Mouse (Mus musculus) midbrain, embryonic 16.5 days (tissue): ENCODE measurements around the gene Hdac7. TPM values are rescaled to one million over a fixed set of nuclear protein-coding genes. Genes with fewer than 3 reads are reported as not detected.
A peak's percentile ranks its signal among the peaks of the same experiment; 100 is the strongest.

Experiments used
- ATAC-seq: fragments of 200-750 bp; cut with Nextera tagmentation; 2 replicates; pipeline ENCODE4 v1.8.0; 2017; ENCODE audit warnings: moderate TSS enrichment
- H3K27ac ChIP-seq: fragments of 300-500 bp; sonication (generic); 2 replicates; pipeline ENCODE4 v1.5.1; 2014; ENCODE audit warnings: mild to moderate bottlenecking, low read length, mixed read lengths
- H3K27me3 ChIP-seq: fragments of 300-500 bp; sonication (generic); 2 replicates; pipeline ENCODE4 v1.6.1; 2014; ENCODE audit warnings: low read depth, low read length, mixed read lengths; ENCODE audit not compliant: control insufficient read depth, insufficient read depth
- H3K36me3 ChIP-seq: fragments of 300-500 bp; sonication (generic); 2 replicates; pipeline ENCODE4 v1.6.1; 2014; ENCODE audit warnings: mild to moderate bottlenecking, low read length, moderate library complexity, mixed read lengths; ENCODE audit not compliant: control insufficient read depth, insufficient read depth
- H3K4me1 ChIP-seq: fragments of 300-500 bp; sonication (generic); 2 replicates; pipeline ENCODE4 v1.6.1; 2014; ENCODE audit warnings: mild to moderate bottlenecking, low read length, mixed read lengths; ENCODE audit not compliant: control insufficient read depth, insufficient read depth
- H3K4me2 ChIP-seq: fragments of 300-500 bp; sonication (generic); 2 replicates; pipeline ENCODE4 v1.6.1; 2014; ENCODE audit warnings: mild to moderate bottlenecking, low read length, mixed read lengths
- H3K4me3 ChIP-seq: fragments of 300-500 bp; sonication (generic); 2 replicates; pipeline ENCODE4 v1.5.1; 2014; ENCODE audit warnings: low read depth, mild to moderate bottlenecking, low read length, moderate library complexity, mixed read lengths
- H3K9ac ChIP-seq: fragments of 300-500 bp; sonication (generic); 2 replicates; pipeline ENCODE4 v1.6.1; 2014; ENCODE audit warnings: low read depth, low read length, mixed read lengths
- H3K9me3 ChIP-seq: fragments of 300-500 bp; sonication (generic); replicated peaks from 2 replicates; pipeline ENCODE4 v1.6.1; 2014; ENCODE audit warnings: mild to moderate bottlenecking, low read length, mixed read lengths; ENCODE audit not compliant: control insufficient read depth, poor library complexity, severe bottlenecking
- WGBS: fragments of 180-500 bp; shearing (Covaris S2); extraction: QIAGEN DNeasy Blood & Tissue Kit; methylation state at CpG from one replicate; pipeline ENCODE4 v1.1.7; 2014; 5-methylcytosine and 5-hydroxymethylcytosine counted together
- polyA plus RNA-seq: library from polyadenylated mRNA; unstranded; fragments of >200 nt; fragmentation: Nextera tagmentation; extraction: Ambion mirVana; gene quantifications from 2 replicates; pipeline ENCODE4 v1.2.1, GENCODE M21; 2015

The Hdac7 gene
- polyA plus RNA-seq, 1 experiment from 2014 or later: 28.6 TPM

DNA sequence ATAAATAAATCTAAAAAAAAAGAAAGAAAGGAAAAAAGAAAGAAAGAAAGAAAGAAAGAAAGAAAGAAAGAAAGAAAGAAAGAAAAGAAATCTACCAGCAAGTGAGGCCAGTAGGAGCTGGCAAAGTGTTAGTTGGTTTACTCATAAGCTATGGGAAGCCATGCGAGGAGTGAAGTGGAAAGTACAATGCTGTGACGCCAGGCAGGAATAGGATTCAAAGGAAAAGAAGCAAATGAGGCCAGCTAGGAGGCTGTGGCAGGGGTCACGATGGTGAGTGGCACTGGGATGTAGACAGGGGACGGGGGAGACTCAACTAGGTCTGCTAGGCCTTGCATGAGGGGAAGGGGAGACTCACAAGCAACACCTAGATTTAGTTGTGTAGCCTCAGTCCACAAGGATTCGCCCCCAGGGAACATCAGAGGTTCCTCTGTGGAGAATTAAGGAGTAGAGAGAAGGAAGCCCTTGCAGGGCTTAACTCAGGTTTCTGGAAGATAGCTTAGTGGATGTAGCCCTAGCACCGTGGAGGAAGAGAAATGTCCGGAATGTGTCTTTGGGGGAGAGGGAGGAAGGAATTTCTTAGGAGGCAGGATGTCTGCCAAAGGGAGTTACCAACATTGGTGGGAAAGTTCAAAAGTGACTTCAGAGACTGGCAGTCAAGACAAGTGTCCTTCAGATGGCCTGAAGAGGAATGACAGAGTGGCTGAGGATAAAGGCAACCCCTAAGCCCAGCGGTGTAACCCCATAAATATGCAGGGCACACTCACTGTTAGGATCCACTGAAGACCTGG is 65.8 kb downstream of the Hdac7 start, which contains the start of gene Slc48a1:
Gene Slc48a1, plus strand, starts transcription at position 210 of the 788 bp plus-strand sequence.
- H3K36me3 ChIP-seq: no peaks in the 10 kb centered on the region
- no peak within 1 kb of the TSS for H3K9ac ChIP-seq
- no peak within 1 kb of the TSS for H3K4me3 ChIP-seq
- H3K27me3 ChIP-seq: peaks cover 6% of the 10 kb centered on the region; the same call in 1 of the 2 replicates
- no peak for ATAC-seq
- 79% methylated on average over 8 of the region's 8 CpGs for WGBS
- no peaks in the 10 kb centered on the region for H3K9me3 ChIP-seq
- no peak within 1 kb of the TSS for H3K4me2 ChIP-seq
- H3K4me1 ChIP-seq: peaks cover 6% of the 10 kb centered on the region; the same call in 1 of the 2 replicates
- no peak within 1 kb of the TSS for H3K27ac ChIP-seq

DNA sequence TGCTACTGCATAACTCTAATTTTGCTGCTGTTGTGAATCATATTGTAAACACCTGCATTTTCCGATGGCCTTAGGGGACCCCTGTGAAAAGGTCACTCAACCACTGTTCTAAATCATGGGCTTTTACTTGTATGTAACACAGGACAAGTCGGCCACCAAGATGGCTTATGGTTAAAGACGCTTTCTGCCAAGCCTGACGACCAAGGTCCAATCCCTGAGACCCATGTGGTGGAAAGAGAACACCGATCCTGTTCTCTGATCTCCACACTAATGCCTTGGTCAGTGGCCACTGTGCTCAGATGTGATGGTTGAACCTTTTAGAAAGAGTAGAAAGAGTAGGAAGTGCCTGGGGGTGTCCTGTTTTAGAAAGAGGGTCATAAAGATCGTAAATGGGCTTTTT is 67.4 kb downstream of the Hdac7 start:
- H3K27ac ChIP-seq: no peak overlapping the region
- H3K4me1 ChIP-seq: 0 out of 2 replicates have a peak, but pooled peaks cover 5% of the 10 kb centered on the region
- no peak overlapping the region for H3K4me2 ChIP-seq
- H3K27me3 ChIP-seq: peaks cover 2% of the 10 kb centered on the region; the same call in 1 of the 2 replicates
- H3K36me3 ChIP-seq: no peaks in the 10 kb centered on the region
- ATAC-seq: no peak
- no peak overlapping the region for H3K4me3 ChIP-seq
- no peaks in the 10 kb centered on the region for H3K9me3 ChIP-seq
- WGBS: 86% methylated on average over 6 of the region's 6 CpGs
- no peak overlapping the region for H3K9ac ChIP-seq

DNA sequence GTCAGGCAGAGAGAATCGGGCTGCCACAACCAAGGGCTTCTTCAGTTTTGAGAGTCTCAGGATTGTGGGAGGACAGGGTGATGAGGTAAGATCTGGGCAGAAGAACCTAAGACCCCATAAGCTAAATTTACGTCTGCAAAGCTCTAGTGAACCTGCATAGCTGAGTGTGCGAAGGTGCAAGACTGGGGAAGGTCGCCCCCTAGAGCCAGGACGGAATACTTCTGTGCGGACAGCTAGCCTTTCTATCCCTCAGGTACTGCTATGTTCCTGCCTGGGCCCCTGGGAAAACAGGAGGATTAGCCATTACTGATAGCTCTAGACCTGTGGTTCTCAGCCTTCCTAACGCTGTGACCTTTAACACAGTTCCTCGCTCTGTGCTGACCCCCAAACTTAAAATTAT is 67.8 kb downstream of the Hdac7 start:
- Histone ChIP-seq H3K9me3 (no peaks in the 10 kb centered on the region), H3K4me2 (no peak overlapping the region), H3K27ac (no peak overlapping the region), H3K36me3 (no peaks in the 10 kb centered on the region), H3K4me1 (0 out of 2 replicates have a peak, but pooled peaks cover 5% of the 10 kb centered on the region), H3K9ac (no peak overlapping the region), H3K27me3 (peaks cover 2% of the 10 kb centered on the region; the same call in 1 of the 2 replicates), H3K4me3 (no peak overlapping the region)
- 0 out of 2 replicates have a peak, but pooled peaks have one; percentile 32 for ATAC-seq
- 9% methylated on average over 8 of the region's 8 CpGs for WGBS

DNA sequence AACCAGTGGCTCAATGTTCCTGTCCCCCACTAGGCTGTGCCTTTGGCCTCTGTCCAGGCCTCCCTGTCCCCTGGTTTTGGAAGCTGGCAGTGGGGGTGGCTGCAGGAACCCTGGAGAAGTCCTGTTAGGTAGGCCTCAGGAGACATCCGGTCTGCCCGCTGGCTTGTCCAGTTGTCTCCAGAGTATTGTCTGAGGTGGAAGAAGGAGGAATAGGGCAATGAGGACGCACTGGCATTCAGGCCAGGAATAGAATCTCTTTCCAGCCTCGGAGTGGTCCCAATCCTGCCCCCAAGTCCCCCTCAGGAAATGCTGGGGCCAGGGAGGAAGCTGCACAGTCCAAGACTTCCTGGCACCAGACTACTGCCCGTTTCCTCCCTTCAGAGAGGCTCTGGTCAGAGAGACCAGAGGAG is 70.3 kb downstream of the Hdac7 start:
- no peak for ATAC-seq
- Histone ChIP-seq H3K4me1 (peaks cover 3% of the 10 kb centered on the region; the same call in 1 of the 2 replicates), H3K4me2 (no peak overlapping the region), H3K27me3 (peaks cover 5% of the 10 kb centered on the region), H3K9ac (no peak overlapping the region), H3K9me3 (no peaks in the 10 kb centered on the region), H3K4me3 (no peak overlapping the region), H3K27ac (no peak overlapping the region), H3K36me3 (no peaks in the 10 kb centered on the region)
- 75% methylated on average over 5 of the region's 5 CpGs for whole genome bisulfite sequencing

DNA sequence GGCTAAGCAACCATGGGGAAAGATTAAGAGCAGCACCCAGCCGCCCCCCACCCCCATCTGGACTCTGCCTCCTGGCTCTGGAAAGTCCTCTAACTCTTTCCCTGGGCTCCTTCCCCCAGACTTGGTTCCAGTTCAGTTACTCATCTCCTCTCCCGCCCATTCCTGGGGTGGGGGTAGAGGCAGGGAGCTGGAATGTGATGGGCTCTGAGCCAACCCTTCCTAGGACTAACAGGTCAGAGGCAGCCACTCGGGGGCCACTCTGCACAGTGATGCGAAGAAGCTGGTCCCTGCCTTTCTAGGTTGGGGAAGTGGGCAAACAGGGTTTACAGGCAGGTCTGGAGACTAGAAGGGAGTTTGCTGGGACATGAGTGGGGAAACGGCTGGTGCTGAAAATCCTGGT is 71.2 kb downstream of the Hdac7 start:
- ATAC-seq: no peak
- Histone ChIP-seq H3K9me3 (no peaks in the 10 kb centered on the region), H3K27ac (0 out of 2 replicates have a peak overlapping the region, but pooled peaks have one; percentile 15), H3K4me3 (no peak overlapping the region), H3K36me3 (no peaks in the 10 kb centered on the region), H3K9ac (no peak overlapping the region), H3K4me1 (peaks cover 12% of the 10 kb centered on the region; the same call in 1 of the 2 replicates), H3K27me3 (peaks cover 5% of the 10 kb centered on the region), H3K4me2 (no peak overlapping the region)
- 29% methylated on average over 5 of the region's 5 CpGs for WGBS

DNA sequence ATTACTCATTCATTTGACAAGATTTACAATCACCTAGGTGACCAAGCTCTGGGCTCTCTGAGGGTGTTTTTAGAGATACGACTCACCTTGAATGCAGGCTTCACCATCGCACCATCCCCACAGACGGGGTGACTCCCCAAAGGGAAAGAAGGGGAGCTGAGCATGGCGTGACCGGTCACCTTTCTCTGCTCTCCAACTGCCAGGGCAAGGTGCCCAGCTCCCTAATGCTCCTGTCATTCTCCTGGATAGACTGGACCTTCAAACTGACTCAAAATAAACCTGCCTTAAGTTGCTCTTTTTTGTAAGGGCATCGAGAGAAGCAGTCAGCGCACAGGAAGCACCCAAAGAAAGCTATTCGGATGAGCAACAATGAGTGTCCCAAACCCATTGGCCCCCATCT is 74.0 kb downstream of the Hdac7 start:
- 78% methylated on average over 8 of the region's 8 CpGs for WGBS
- no peak for ATAC-seq
- Histone ChIP-seq H3K36me3 (no peaks in the 10 kb centered on the region), H3K4me1 (peaks cover 34% of the 10 kb centered on the region), H3K27me3 (peaks cover 5% of the 10 kb centered on the region), H3K27ac (no peak overlapping the region), H3K9ac (no peak overlapping the region), H3K9me3 (no peaks in the 10 kb centered on the region), H3K4me2 (no peak overlapping the region), H3K4me3 (no peak overlapping the region)

DNA sequence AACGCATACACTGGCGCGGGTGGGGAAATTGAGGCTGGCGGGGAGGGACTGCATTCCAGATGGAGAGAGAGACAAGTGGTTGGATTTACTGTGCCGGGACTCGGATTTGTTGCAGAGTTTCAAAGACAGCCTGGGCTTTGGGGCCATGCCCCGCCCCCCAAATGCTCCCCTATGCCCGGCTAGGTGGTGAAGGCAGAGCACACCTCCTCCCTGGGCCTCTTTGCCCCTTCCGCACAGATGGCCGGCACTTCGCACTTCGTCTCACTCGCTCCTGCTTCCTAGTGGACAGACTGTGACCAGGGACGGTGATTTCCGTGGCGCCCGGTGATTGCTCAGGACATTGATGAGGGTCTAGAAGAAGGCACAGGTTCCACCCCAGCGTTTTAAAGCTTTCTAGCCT is 76.1 kb downstream of the Hdac7 start:
- Histone ChIP-seq H3K27me3 (peaks cover 5% of the 10 kb centered on the region), H3K4me1 (peaks cover 35% of the 10 kb centered on the region), H3K36me3 (no peaks in the 10 kb centered on the region), H3K9me3 (no peaks in the 10 kb centered on the region), H3K9ac (peak overlapping the region; percentile 67), H3K4me2 (peak overlapping the region; percentile 98), H3K4me3 (peak overlapping the region; percentile 51), H3K27ac (peak overlapping the region; percentile 68)
- WGBS: under 1% methylated on average over 18 of the region's 18 CpGs
- no peak for ATAC-seq

DNA sequence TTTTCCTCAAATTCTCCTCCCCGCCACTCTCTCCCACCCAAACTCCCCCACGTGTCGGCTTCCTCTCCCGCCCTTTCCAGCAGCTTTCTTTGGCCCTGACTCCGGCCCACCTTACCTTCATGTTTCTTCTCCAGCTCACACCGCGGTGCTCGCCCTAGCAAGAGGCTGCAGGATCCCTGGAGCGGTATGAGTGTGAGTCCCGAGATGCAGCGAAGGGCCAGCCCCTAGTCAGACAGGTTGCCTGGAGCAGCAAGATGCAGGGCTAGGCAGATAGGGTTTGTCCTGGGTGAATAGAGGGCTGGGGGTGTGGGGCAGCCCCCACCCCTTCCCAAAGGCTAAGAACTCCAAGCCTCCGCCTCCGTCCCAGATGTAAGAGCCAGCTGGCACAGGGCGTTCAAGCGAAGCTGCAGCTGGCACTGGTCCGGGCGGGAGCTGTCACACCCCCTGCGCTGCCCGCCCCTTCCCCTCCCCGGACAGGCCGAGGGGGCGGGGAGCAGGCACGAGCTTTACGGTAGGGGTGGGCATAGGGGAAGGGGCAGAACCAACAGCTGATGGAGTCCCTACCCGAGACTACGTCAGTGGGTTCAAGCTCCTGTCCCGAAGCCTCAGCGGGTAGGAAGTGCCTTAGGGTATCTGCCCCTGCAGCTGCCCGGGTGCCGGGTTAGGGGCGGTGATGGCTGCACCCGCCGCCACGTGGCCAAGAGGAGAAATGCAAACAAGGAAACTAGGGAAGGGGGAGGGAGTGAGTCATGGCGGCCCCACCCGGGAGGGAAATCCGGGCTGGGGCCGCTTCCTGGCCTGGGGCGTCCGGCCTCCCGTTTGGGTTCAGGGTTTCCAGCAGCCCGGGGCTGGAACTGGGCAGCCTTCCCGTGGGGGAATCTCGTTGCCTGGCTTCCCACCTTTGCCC is 76.8 kb downstream of the Hdac7 start, which contains the start of gene Rapgef3:
Gene Rapgef3, minus strand, starts transcription at position 693 of the 907 bp plus-strand sequence.
- peaks cover 5% of the 10 kb centered on the region for H3K27me3 ChIP-seq
- peak within 1 kb of the TSS; percentile 98 for H3K4me2 ChIP-seq
- H3K36me3 ChIP-seq: no peaks in the 10 kb centered on the region
- peak within 1 kb of the TSS; percentile 68 for H3K27ac ChIP-seq
- H3K9ac ChIP-seq: peak within 1 kb of the TSS; percentile 67
- under 1% methylated on average over 43 of the region's 44 CpGs for WGBS
- peak within 1 kb of the TSS; percentile 51 for H3K4me3 ChIP-seq
- H3K4me1 ChIP-seq: peaks cover 32% of the 10 kb centered on the region
- peak; percentile 80 for ATAC-seq
- H3K9me3 ChIP-seq: no peaks in the 10 kb centered on the region
